Mouse (Mus musculus): Measurements from ENCODE around the gene Cacng5. TPM values are rescaled to one million over a fixed set of nuclear protein-coding genes. Genes with fewer than 3 reads are reported as not detected.
A peak's percentile ranks its signal among the peaks of the same experiment; 100 is the strongest.

Cacng5 gene
- total and polyA plus RNA-seq, 3 experiments = 0.06 TPM; not detected in 2

DNA sequence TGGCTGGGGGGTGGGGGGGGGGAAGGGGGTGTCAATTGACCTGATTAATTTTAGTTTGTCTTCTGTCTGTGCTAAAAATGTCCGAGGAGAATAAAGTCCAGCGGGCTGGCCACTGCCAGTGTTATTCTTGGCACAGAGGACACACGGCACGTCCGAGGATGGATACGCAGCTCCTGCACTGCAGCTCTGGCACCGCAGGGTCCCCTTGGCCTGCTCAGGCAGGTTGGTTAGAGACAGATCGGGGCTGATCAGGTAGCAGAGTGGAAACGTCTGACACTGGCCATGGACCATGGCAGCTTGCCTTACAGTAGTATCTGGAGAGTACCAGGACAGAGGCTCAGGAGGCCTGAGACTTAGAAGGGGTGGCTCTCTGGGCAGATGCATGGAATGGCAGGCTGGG, 35.4 kb upstream of the Cacng5 start:
- TF ChIP-seq POLR2A (IDR thresholded peaks at IDR 0.05; ENCODE audit: insufficient read depth, low read depth, low read length) = no peak
- no peak for TF ChIP-seq CTCF (IDR thresholded peaks at IDR 0.05)
- no peak for TF ChIP-seq EP300 (IDR thresholded peaks at IDR 0.05; ENCODE audit: insufficient read depth, low read depth, low read length)
- intact Hi-C loops (cut with DNase I) = no loop called here
- no peak overlapping the region for H3K9ac ChIP-seq (ENCODE audit: low read depth, low read length)
- 26% methylated on average over 9 of the region's 9 CpGs for WGBS
- no peaks in the 10 kb centered on the region for H3K79me2 ChIP-seq (replicated peaks; ENCODE audit: control insufficient read depth, insufficient read depth, low read length)
- no peaks in the 10 kb centered on the region for H3K36me3 ChIP-seq (ENCODE audit: control insufficient read depth, insufficient read depth, low read length)
- no peak overlapping the region for H3K4me3 ChIP-seq
- DNase-seq = peak; percentile 38 to 59
- H3K27me3 ChIP-seq (ENCODE audit: control insufficient read depth, insufficient read depth, low read length) = no peaks in the 10 kb centered on the region
- H3K27ac ChIP-seq = peak overlapping the region; percentile 13; the same call in 1 of the 2 replicates
- H3K4me1 ChIP-seq (ENCODE audit: control insufficient read depth, insufficient read depth, low read length) = peaks cover 5% of the 10 kb centered on the region; the same call in 1 of the 2 replicates

DNA sequence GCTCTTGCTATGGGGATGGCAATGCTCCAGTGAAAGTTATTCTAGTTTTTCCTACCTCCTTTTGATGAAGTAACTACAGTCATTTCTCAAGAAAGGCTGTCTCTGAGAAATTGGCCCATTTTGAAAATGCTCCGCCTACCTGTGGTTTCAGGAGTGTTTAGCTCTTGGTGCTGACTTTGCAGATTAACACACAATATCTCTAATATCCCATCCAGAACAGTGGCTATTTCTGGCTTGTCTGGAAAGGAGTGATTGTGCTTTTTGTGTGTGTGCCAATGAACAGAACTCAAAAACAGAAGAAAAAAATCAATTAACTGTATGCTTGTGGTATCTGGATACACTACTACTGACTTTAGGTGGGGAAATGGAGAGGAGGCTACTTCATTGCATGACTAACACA, 33.1 kb upstream of the Cacng5 start:
- Histone ChIP-seq H3K27me3 (ENCODE audit: control insufficient read depth, insufficient read depth, low read length) (no peaks in the 10 kb centered on the region), H3K79me2 (replicated peaks; ENCODE audit: control insufficient read depth, insufficient read depth, low read length) (no peaks in the 10 kb centered on the region), H3K27ac (no peak overlapping the region), H3K36me3 (ENCODE audit: control insufficient read depth, insufficient read depth, low read length) (no peaks in the 10 kb centered on the region), H3K4me3 (no peak overlapping the region), H3K4me1 (ENCODE audit: control insufficient read depth, insufficient read depth, low read length) (peaks cover 5% of the 10 kb centered on the region; the same call in 1 of the 2 replicates), H3K9ac (ENCODE audit: low read depth, low read length) (no peak overlapping the region)
- no peak for TF ChIP-seq EP300 (IDR thresholded peaks at IDR 0.05; ENCODE audit: insufficient read depth, low read depth, low read length)
- no peak for TF ChIP-seq CTCF (IDR thresholded peaks at IDR 0.05)
- TF ChIP-seq POLR2A (IDR thresholded peaks at IDR 0.05; ENCODE audit: insufficient read depth, low read depth, low read length) = no peak
- intact Hi-C loops (cut with DNase I) = no loop called here
- WGBS = 98% methylated on average over 1 of the region's 1 CpGs
- DNase-seq = no peak

DNA sequence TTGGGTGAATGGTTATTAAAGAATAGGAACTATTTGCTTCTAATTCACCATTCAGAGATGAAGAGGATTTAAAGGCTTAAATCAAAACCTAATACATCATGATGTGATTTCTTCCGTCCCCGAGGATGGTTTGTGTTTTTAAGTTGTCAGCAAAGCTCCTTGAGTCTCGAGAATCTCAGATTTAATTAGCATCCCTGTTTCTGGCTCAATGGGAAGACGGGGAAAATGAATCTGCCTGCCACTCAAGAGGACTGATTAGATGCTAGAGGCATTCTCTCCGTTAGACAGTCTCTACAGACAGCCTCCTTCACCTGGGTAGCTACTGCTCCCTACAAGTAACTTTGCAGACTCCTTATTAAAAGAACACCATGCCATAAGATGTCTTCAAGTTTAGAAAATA, 32.0 kb upstream of the Cacng5 start:
- Histone ChIP-seq H3K27ac (no peak overlapping the region), H3K27me3 (ENCODE audit: control insufficient read depth, insufficient read depth, low read length) (no peaks in the 10 kb centered on the region), H3K4me3 (no peak overlapping the region), H3K9ac (ENCODE audit: low read depth, low read length) (no peak overlapping the region), H3K36me3 (ENCODE audit: control insufficient read depth, insufficient read depth, low read length) (no peaks in the 10 kb centered on the region), H3K79me2 (replicated peaks; ENCODE audit: control insufficient read depth, insufficient read depth, low read length) (no peaks in the 10 kb centered on the region), H3K4me1 (ENCODE audit: control insufficient read depth, insufficient read depth, low read length) (peaks cover 3% of the 10 kb centered on the region; the same call in 1 of the 2 replicates)
- TF ChIP-seq CTCF (IDR thresholded peaks at IDR 0.05) (no peak), EP300 (IDR thresholded peaks at IDR 0.05; ENCODE audit: insufficient read depth, low read depth, low read length) (no peak), POLR2A (IDR thresholded peaks at IDR 0.05; ENCODE audit: insufficient read depth, low read depth, low read length) (no peak)
- WGBS = 79% methylated on average over 5 of the region's 5 CpGs
- DNase-seq = no peak
- intact Hi-C loops (cut with DNase I) = no loop called here

DNA sequence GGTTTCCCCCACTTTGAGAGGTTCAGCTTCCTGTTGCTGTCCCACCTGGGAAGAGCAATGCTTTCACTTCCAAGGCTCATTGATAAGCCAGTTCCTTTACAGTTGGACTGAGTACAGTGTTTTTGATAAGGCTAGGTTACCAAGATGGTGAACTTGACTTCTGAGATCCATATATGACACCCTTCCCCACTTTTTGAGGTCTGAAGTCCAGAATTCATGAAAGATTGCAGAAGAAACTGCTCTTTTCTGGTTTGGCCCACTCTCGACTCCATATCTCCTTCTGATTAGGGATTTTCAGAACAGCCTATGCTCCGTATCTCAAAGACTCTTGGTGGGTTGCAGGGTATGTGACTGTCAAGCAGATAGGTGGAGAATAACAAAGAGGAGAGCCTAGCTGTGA, 22.1 kb upstream of the Cacng5 start:
- no peak for DNase-seq
- no peak for TF ChIP-seq CTCF (IDR thresholded peaks at IDR 0.05)
- no peak for TF ChIP-seq POLR2A (IDR thresholded peaks at IDR 0.05; ENCODE audit: insufficient read depth, low read depth, low read length)
- TF ChIP-seq EP300 (IDR thresholded peaks at IDR 0.05; ENCODE audit: insufficient read depth, low read depth, low read length) = no peak
- WGBS = 85% methylated on average over 2 of the region's 2 CpGs
- Histone ChIP-seq H3K4me1 (ENCODE audit: control insufficient read depth, insufficient read depth, low read length) (no peaks in the 10 kb centered on the region), H3K79me2 (replicated peaks; ENCODE audit: control insufficient read depth, insufficient read depth, low read length) (no peaks in the 10 kb centered on the region), H3K27me3 (ENCODE audit: control insufficient read depth, insufficient read depth, low read length) (no peaks in the 10 kb centered on the region), H3K36me3 (ENCODE audit: control insufficient read depth, insufficient read depth, low read length) (no peaks in the 10 kb centered on the region), H3K27ac (no peak overlapping the region), H3K9ac (ENCODE audit: low read depth, low read length) (no peak overlapping the region), H3K4me3 (no peak overlapping the region)
- intact Hi-C loops (cut with DNase I) = no loop called here

DNA sequence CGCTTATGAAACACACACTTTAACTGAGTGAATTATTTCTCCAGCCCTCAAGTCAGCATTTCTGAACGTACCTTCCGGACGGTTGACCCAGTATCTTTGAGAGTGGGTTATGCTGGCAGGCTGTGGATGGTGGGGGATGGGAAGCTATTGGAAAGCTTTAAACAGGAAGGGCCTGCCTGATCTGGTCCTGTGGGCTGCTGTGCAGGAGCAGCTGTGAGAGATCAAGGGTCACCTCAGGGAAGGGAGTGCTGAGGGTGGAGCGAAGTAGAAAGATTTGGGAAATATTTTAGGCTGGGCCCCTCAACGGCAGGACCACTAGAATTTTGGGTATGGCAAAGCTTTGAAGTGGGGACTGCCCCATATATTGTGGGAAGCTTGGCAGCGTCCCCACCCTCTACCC, 16.9 kb upstream of the Cacng5 start:
- Histone ChIP-seq H3K4me1 (ENCODE audit: control insufficient read depth, insufficient read depth, low read length) (no peaks in the 10 kb centered on the region; the same call in 1 of the 2 replicates), H3K27ac (no peak overlapping the region), H3K4me3 (no peak overlapping the region), H3K79me2 (replicated peaks; ENCODE audit: control insufficient read depth, insufficient read depth, low read length) (no peaks in the 10 kb centered on the region), H3K36me3 (ENCODE audit: control insufficient read depth, insufficient read depth, low read length) (no peaks in the 10 kb centered on the region), H3K27me3 (ENCODE audit: control insufficient read depth, insufficient read depth, low read length) (no peaks in the 10 kb centered on the region), H3K9ac (ENCODE audit: low read depth, low read length) (no peak overlapping the region)
- no peak for TF ChIP-seq CTCF (IDR thresholded peaks at IDR 0.05)
- TF ChIP-seq POLR2A (IDR thresholded peaks at IDR 0.05; ENCODE audit: insufficient read depth, low read depth, low read length) = no peak
- TF ChIP-seq EP300 (IDR thresholded peaks at IDR 0.05; ENCODE audit: insufficient read depth, low read depth, low read length) = no peak
- no peak for DNase-seq
- WGBS = 53% methylated on average over 7 of the region's 7 CpGs
- intact Hi-C loops (cut with DNase I) = no loop called here

DNA sequence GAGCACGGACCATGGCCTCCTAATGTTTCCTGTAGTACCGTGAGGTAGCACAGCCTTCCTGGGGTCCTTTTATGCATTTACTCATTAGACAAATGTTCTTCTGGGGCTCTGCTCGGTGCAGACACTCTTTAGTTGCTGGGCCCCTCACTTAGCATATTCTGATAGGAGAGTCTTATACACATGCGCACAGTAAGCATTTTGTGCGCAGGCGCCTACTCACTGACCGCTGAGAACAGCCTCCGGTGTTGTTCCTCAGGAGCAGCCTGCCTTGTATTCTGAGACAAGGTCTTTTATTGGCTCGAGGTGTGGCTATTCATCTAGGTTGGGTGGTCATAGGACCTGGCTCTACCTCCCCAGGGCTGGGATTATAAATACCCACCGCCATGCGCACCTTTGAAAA, 16.4 kb upstream of the Cacng5 start:
- Histone ChIP-seq H3K79me2 (replicated peaks; ENCODE audit: control insufficient read depth, insufficient read depth, low read length) (no peaks in the 10 kb centered on the region), H3K36me3 (ENCODE audit: control insufficient read depth, insufficient read depth, low read length) (no peaks in the 10 kb centered on the region), H3K9ac (ENCODE audit: low read depth, low read length) (no peak overlapping the region), H3K4me3 (no peak overlapping the region), H3K27ac (no peak overlapping the region), H3K27me3 (ENCODE audit: control insufficient read depth, insufficient read depth, low read length) (no peaks in the 10 kb centered on the region), H3K4me1 (ENCODE audit: control insufficient read depth, insufficient read depth, low read length) (no peaks in the 10 kb centered on the region; the same call in 1 of the 2 replicates)
- TF ChIP-seq EP300 (IDR thresholded peaks at IDR 0.05; ENCODE audit: insufficient read depth, low read depth, low read length) (no peak), CTCF (IDR thresholded peaks at IDR 0.05) (no peak), POLR2A (IDR thresholded peaks at IDR 0.05; ENCODE audit: insufficient read depth, low read depth, low read length) (no peak)
- intact Hi-C loops (cut with DNase I) = no loop called here
- WGBS = 90% methylated on average over 11 of the region's 11 CpGs
- no peak for DNase-seq

All from heart, adult 2 months (tissue).